18 mouse cellular contexts compared by ENCODE assay signal in genomic region chr1:188420543-188420942, GRCm38 (mm10).
DNase-seq lines count a peak whose midpoint lies in the region; ATAC-seq lines count a peak whose summit lies in the region.
"Had no signal": no experiment of that assay in that cellular context is flagged by ENCODE, and none has a peak within 500 bp of the region (broad histone marks: within the 10 kb centered on the region; RNA-seq: fewer than 3 reads in every experiment).

No protein-coding gene starts in this region.

- H3K4me3 ChIP-seq in forebrain, embryonic 14.5 days (ENCODE audit: low read depth, low read length), result no peak overlapping the region
- H3K4me3 ChIP-seq: embryonic facial prominence, embryonic 10.5 days; embryonic facial prominence, embryonic 12.5 days; forebrain, embryonic 13.5 days had no signal

- ATAC-seq in forebrain, embryonic 14.5 days, result no peak
- ATAC-seq: forebrain, embryonic 13.5 days; forebrain, embryonic 16.5 days had no signal

- no peaks in the 10 kb centered on the region for H3K27me3 ChIP-seq in forebrain, embryonic 14.5 days (replicated peaks; ENCODE audit: control insufficient read depth, insufficient read depth, low read length)
- H3K27me3 ChIP-seq: embryonic facial prominence, embryonic 12.5 days; forebrain, embryonic 13.5 days had no signal

- H3K9me3 ChIP-seq in forebrain, embryonic 14.5 days (replicated peaks; ENCODE audit: control insufficient read depth, low read length), result no peaks in the 10 kb centered on the region
- H3K9me3 ChIP-seq: embryonic facial prominence, embryonic 10.5 days; embryonic facial prominence, embryonic 12.5 days; forebrain, embryonic 13.5 days had no signal

- no peak overlapping the region for H3K4me2 ChIP-seq in forebrain, embryonic 14.5 days (ENCODE audit: low read length)
- H3K4me2 ChIP-seq: embryonic facial prominence, embryonic 12.5 days; forebrain, embryonic 13.5 days had no signal

- intact Hi-C loops in left cerebral cortex, postnatal 25 days (cut with DNase I), result loop anchor here (10.0 kb wide), 1 partner anchor 196 kb away; no protein-coding TSS in a partner anchor

- whole genome bisulfite sequencing in forebrain, embryonic 14.5 days, result 92% methylated on average over 2 of the region's 2 CpGs

- no peaks in the 10 kb centered on the region for H3K36me3 ChIP-seq in forebrain, embryonic 14.5 days (ENCODE audit: control insufficient read depth, insufficient read depth, low read length)
- H3K36me3 ChIP-seq: embryonic facial prominence, embryonic 10.5 days; embryonic facial prominence, embryonic 12.5 days had no signal

- no peaks in the 10 kb centered on the region for H3K4me1 ChIP-seq in forebrain, embryonic 14.5 days (ENCODE audit: control insufficient read depth, insufficient read depth, low read length)
- H3K4me1 ChIP-seq: embryonic facial prominence, embryonic 12.5 days; forebrain, embryonic 13.5 days had no signal

- H3K9ac ChIP-seq in forebrain, embryonic 14.5 days (ENCODE audit: low read length), result no peak overlapping the region
- H3K9ac ChIP-seq: embryonic facial prominence, embryonic 12.5 days; forebrain, embryonic 13.5 days had no signal

- no peak overlapping the region for H3K27ac ChIP-seq in forebrain, embryonic 14.5 days (ENCODE audit: low read depth, low read length)
- H3K27ac ChIP-seq: embryonic facial prominence, embryonic 10.5 days; embryonic facial prominence, embryonic 12.5 days; forebrain, embryonic 13.5 days had no signal

- DNase-seq in frontal cortex, postnatal 36 days (ENCODE audit: low spot score in 2 of 2), result peak; percentile 9 to 10
- no peak for DNase-seq in frontal cortex, postnatal 14 days (ENCODE audit: low spot score in 2 of 2)
- DNase-seq in left cerebral cortex, postnatal 25 days (ENCODE audit: low spot score in 2 of 2), result peak; percentile 3 to 44
- DNase-seq in left cerebral cortex, adult 11 months (ENCODE audit: low spot score), result no peak
- peak; percentile 31 for DNase-seq in telencephalon, adult 2 months (ENCODE audit: low read depth, low spot score)
- DNase-seq in forebrain, embryonic 14.5 days (ENCODE audit: low spot score), result no peak
- DNase-seq: adrenal gland, adult 2 months; adrenal gland, postnatal 10 days; adrenal gland, postnatal 25 days; cerebellum, adult 11-12 months; cerebellum, adult 2 months; cerebellum, adult 9-10 months; cerebellum, postnatal 10 days; cerebellum, postnatal 25 days had no signal

Comparison
In these comparisons a context has a peak if more than half of its experiments do, and no peak if none do; other contexts are left out.
1. DNase-seq: peak in frontal cortex, postnatal 36 days (2 of 2), left cerebral cortex, postnatal 25 days (2 of 2) and telencephalon, adult 2 months (single experiment); none in frontal cortex, postnatal 14 days (0 of 2), left cerebral cortex, adult 11 months (single experiment) and forebrain, embryonic 14.5 days (single experiment).